ENCODE assay signal across 10 mouse cellular contexts in genomic region chr19:10013913-10014312, GRCm38 (mm10). TPM values are rescaled to one million over a fixed set of nuclear protein-coding genes. Genes with fewer than 3 reads are reported as not detected.
DNase-seq lines count a peak whose midpoint lies in the region; ATAC-seq and TF ChIP-seq lines count a peak whose summit lies in the region.
"Had no signal": no experiment of that assay in that cellular context is flagged by ENCODE, and none has a peak within 500 bp of the region (broad histone marks: within the 10 kb centered on the region; RNA-seq: fewer than 3 reads in every experiment).

No protein-coding gene starts in this region.

- H3K27ac ChIP-seq in midbrain, embryonic 10.5 days (replicated peaks), result peak overlapping the region; percentile 24; the same call in 1 of the 2 replicates
- no peak overlapping the region for H3K27ac ChIP-seq in midbrain, postnatal 0 days (ENCODE audit: low read depth, low read length)
- H3K27ac ChIP-seq in intestine, postnatal 0 days (ENCODE audit: low read depth, low read length), result 0 out of 2 replicates have a peak overlapping the region, but pooled peaks have one; percentile 1
- peak overlapping the region; percentile 91; the same call in 1 of the 2 replicates for H3K27ac ChIP-seq in stomach, embryonic 14.5 days (ENCODE audit: low read length)

- peaks cover 29% of the 10 kb centered on the region for H3K4me1 ChIP-seq in midbrain, embryonic 10.5 days
- H3K4me1 ChIP-seq in midbrain, postnatal 0 days (ENCODE audit: insufficient read depth, low read length), result peaks cover 6% of the 10 kb centered on the region; the same call in 1 of the 2 replicates
- peaks cover 14% of the 10 kb centered on the region for H3K4me1 ChIP-seq in intestine, postnatal 0 days (replicated peaks; ENCODE audit: control insufficient read depth, insufficient read depth, low read length)
- H3K4me1 ChIP-seq in stomach, embryonic 14.5 days (ENCODE audit: control insufficient read depth, insufficient read depth, low read length), result peaks cover 26% of the 10 kb centered on the region

- no peak overlapping the region for H3K9ac ChIP-seq in midbrain, postnatal 0 days (replicated peaks; ENCODE audit: low read length, poor library complexity, severe bottlenecking)
- no peak overlapping the region for H3K9ac ChIP-seq in intestine, postnatal 0 days (ENCODE audit: low read depth, low read length)
- no peak overlapping the region for H3K9ac ChIP-seq in stomach, embryonic 14.5 days (replicated peaks; ENCODE audit: low read depth, low read length)

- no peak overlapping the region for H3K4me2 ChIP-seq in midbrain, postnatal 0 days (ENCODE audit: low read depth, low read length, poor library complexity, severe bottlenecking)
- no peak overlapping the region for H3K4me2 ChIP-seq in intestine, postnatal 0 days (replicated peaks; ENCODE audit: low read depth)
- H3K4me2 ChIP-seq in stomach, embryonic 14.5 days (replicated peaks; ENCODE audit: low read depth, low read length), result no peak overlapping the region

- TF ChIP-seq CTCF in midbrain, postnatal 0 days (IDR thresholded peaks at IDR 0.05), result no peak
- TF ChIP-seq CTCF in intestine, postnatal 0 days (IDR thresholded peaks at IDR 0.05; ENCODE audit: low read depth), result no peak

- H3K9me3 ChIP-seq in midbrain, embryonic 10.5 days (replicated peaks), result no peaks in the 10 kb centered on the region
- H3K9me3 ChIP-seq in midbrain, postnatal 0 days (ENCODE audit: low read length), result no peaks in the 10 kb centered on the region
- no peaks in the 10 kb centered on the region for H3K9me3 ChIP-seq in intestine, postnatal 0 days (ENCODE audit: control insufficient read depth)
- no peaks in the 10 kb centered on the region for H3K9me3 ChIP-seq in stomach, embryonic 14.5 days (ENCODE audit: control insufficient read depth, low read depth, low read length)

- peaks cover 22% of the 10 kb centered on the region for H3K27me3 ChIP-seq in midbrain, embryonic 10.5 days (ENCODE audit: low read depth, poor library complexity, severe bottlenecking)
- no peaks in the 10 kb centered on the region for H3K27me3 ChIP-seq in midbrain, postnatal 0 days (ENCODE audit: insufficient read depth, low read length)
- H3K27me3 ChIP-seq in intestine, postnatal 0 days (replicated peaks; ENCODE audit: control insufficient read depth, insufficient read depth, low read length), result no peaks in the 10 kb centered on the region
- H3K27me3 ChIP-seq in stomach, embryonic 14.5 days (ENCODE audit: control insufficient read depth, insufficient read depth, low read length), result no peaks in the 10 kb centered on the region
- H3K27me3 ChIP-seq: Patski had no signal

- H3K36me3 ChIP-seq in midbrain, embryonic 10.5 days, result no peaks in the 10 kb centered on the region
- H3K36me3 ChIP-seq in midbrain, postnatal 0 days (ENCODE audit: insufficient read depth, low read length), result no peaks in the 10 kb centered on the region
- H3K36me3 ChIP-seq in intestine, postnatal 0 days (ENCODE audit: control insufficient read depth, insufficient read depth), result no peaks in the 10 kb centered on the region
- H3K36me3 ChIP-seq in stomach, embryonic 14.5 days (ENCODE audit: control insufficient read depth, insufficient read depth, low read length), result no peaks in the 10 kb centered on the region

- DNase-seq in midbrain, embryonic 10.5 days (ENCODE audit: low spot score), result peak; percentile 56
- DNase-seq in midbrain, postnatal 0 days (ENCODE audit: low spot score), result no peak
- peak; percentile 49 for DNase-seq in gastrocnemius, postnatal 10 days
- no peak for DNase-seq in cerebellum, adult 11-12 months
- no peak for DNase-seq in lung, postnatal 14 days
- DNase-seq in frontal cortex, postnatal 14 days (ENCODE audit: low spot score in 2 of 2), result no peak

- WGBS in midbrain, embryonic 10.5 days, result 65% methylated on average over 5 of the region's 5 CpGs
- 69% methylated on average over 5 of the region's 5 CpGs for WGBS in midbrain, postnatal 0 days
- 31% methylated on average over 5 of the region's 5 CpGs for WGBS in intestine, postnatal 0 days
- WGBS in stomach, embryonic 14.5 days, result 24% methylated on average over 5 of the region's 5 CpGs

- no peak for ATAC-seq in midbrain, postnatal 0 days (ENCODE audit: low FRiP score)
- no peak for ATAC-seq in intestine, postnatal 0 days
- ATAC-seq in stomach, embryonic 14.5 days (ENCODE audit: insufficient number of reproducible peaks, insufficient read depth, low FRiP score, low read depth), result no peak
- ATAC-seq: Patski had no signal

- no peak overlapping the region for H3K4me3 ChIP-seq in midbrain, embryonic 10.5 days
- no peak overlapping the region for H3K4me3 ChIP-seq in midbrain, postnatal 0 days (ENCODE audit: low read depth, low read length)
- H3K4me3 ChIP-seq in intestine, postnatal 0 days (ENCODE audit: low read depth, low read length), result no peak overlapping the region
- no peak overlapping the region for H3K4me3 ChIP-seq in stomach, embryonic 14.5 days (ENCODE audit: low read depth, low read length)
- H3K4me3 ChIP-seq: myocyte had no signal

RNA-seq across cellular contexts. Expression of gene Rab3il1, which starts 12.4 kb away (rescaled TPM):
- 34.6 and 35.6 TPM in 2 replicates for polyA plus RNA-seq in midbrain, embryonic 10.5 days (2016; fragmentation: Nextera tagmentation; extraction: Ambion mirVana)
- 20.6 and 23.3 TPM in 2 replicates for total RNA-seq in midbrain, postnatal 0 days (2014; rRNA removed)
- polyA plus RNA-seq in midbrain, postnatal 0 days (2015; fragmentation: Nextera tagmentation; extraction: Ambion mirVana), result 21.7 and 23.5 TPM in 2 replicates
- total RNA-seq in gastrocnemius, postnatal 10 days (2021), result 10 to 100 TPM; 15.0 to 18.9 TPM
- polyA plus RNA-seq in intestine, postnatal 0 days (2015; fragmentation: Nextera tagmentation; extraction: Ambion mirVana), result 63.6 and 65.8 TPM in 2 replicates
- 26.0 and 28.6 TPM in 2 replicates for polyA plus RNA-seq in stomach, embryonic 14.5 days (2014; fragmentation: Nextera tagmentation; extraction: Ambion mirVana)

RNA-seq across cellular contexts. Expression of gene Best1, which starts 12.5 kb away (rescaled TPM):
- polyA plus RNA-seq in midbrain, embryonic 10.5 days (2016; fragmentation: Nextera tagmentation; extraction: Ambion mirVana), result 1.4 and 2.0 TPM in 2 replicates
- total RNA-seq in midbrain, postnatal 0 days (2014; rRNA removed), result 2.5 and 4.1 TPM in 2 replicates
- 2.9 and 3.5 TPM in 2 replicates for polyA plus RNA-seq in midbrain, postnatal 0 days (2015; fragmentation: Nextera tagmentation; extraction: Ambion mirVana)
- 1 to 10 TPM in 1 of 2 experiments, under 1 TPM in 1; 0.59 to 1.1 TPM for total RNA-seq in gastrocnemius, postnatal 10 days (2021)
- polyA plus RNA-seq in intestine, postnatal 0 days (2015; fragmentation: Nextera tagmentation; extraction: Ambion mirVana), result 0.61 and 0.89 TPM in 2 replicates
- 0.35 and 0.72 TPM in 2 replicates for polyA plus RNA-seq in stomach, embryonic 14.5 days (2014; fragmentation: Nextera tagmentation; extraction: Ambion mirVana)
- polyA plus RNA-seq: Patski had no signal

RNA-seq across cellular contexts. Expression of gene Fads3, which starts 27.5 kb away (rescaled TPM):
- 5.5 and 5.8 TPM in 2 replicates for polyA plus RNA-seq in midbrain, embryonic 10.5 days (2016; fragmentation: Nextera tagmentation; extraction: Ambion mirVana)
- total RNA-seq in midbrain, postnatal 0 days (2014; rRNA removed), result 74.6 and 92.8 TPM in 2 replicates
- 38.8 and 39.2 TPM in 2 replicates for polyA plus RNA-seq in midbrain, postnatal 0 days (2015; fragmentation: Nextera tagmentation; extraction: Ambion mirVana)
- total RNA-seq in gastrocnemius, postnatal 10 days (2021), result 1 to 10 TPM; 8.7 to 9.1 TPM
- 4.7 and 4.8 TPM in 2 replicates for polyA plus RNA-seq in intestine, postnatal 0 days (2015; fragmentation: Nextera tagmentation; extraction: Ambion mirVana)
- polyA plus RNA-seq in stomach, embryonic 14.5 days (2014; fragmentation: Nextera tagmentation; extraction: Ambion mirVana), result 9.1 and 11.2 TPM in 2 replicates

RNA-seq across cellular contexts. Expression of gene Fth1, which starts 33.5 kb away (rescaled TPM):
- 1,350 and 1,398 TPM in 2 replicates for polyA plus RNA-seq in midbrain, embryonic 10.5 days (2016; fragmentation: Nextera tagmentation; extraction: Ambion mirVana)
- total RNA-seq in midbrain, postnatal 0 days (2014; rRNA removed), result 337 and 436 TPM in 2 replicates
- 2,585 and 2,689 TPM in 2 replicates for polyA plus RNA-seq in midbrain, postnatal 0 days (2015; fragmentation: Nextera tagmentation; extraction: Ambion mirVana)
- 1,000 to 10,000 TPM; 2,152 to 2,273 TPM for total RNA-seq in gastrocnemius, postnatal 10 days (2021)
- polyA plus RNA-seq in intestine, postnatal 0 days (2015; fragmentation: Nextera tagmentation; extraction: Ambion mirVana), result 6,780 and 7,050 TPM in 2 replicates
- 1,491 and 1,524 TPM in 2 replicates for polyA plus RNA-seq in stomach, embryonic 14.5 days (2014; fragmentation: Nextera tagmentation; extraction: Ambion mirVana)

Comparison
In these comparisons a context has a peak if more than half of its experiments do, and no peak if none do; other contexts are left out.
1. DNase-seq: peak in midbrain, embryonic 10.5 days (single experiment) and gastrocnemius, postnatal 10 days (single experiment); none in midbrain, postnatal 0 days (single experiment), cerebellum, adult 11-12 months (single experiment), lung, postnatal 14 days (single experiment) and frontal cortex, postnatal 14 days (0 of 2).